Mouse (Mus musculus) E14TG2a.4 (cell line): ENCODE data around the gene Lrp11.

Source experiments
- H3K27me3 ChIP-seq: 2 replicates; pipeline ENCODE4 v1.6.1; 2014; ENCODE audit warnings: low read length, control low read depth; ENCODE audit not compliant: insufficient read depth
- H3K36me3 ChIP-seq: 2 replicates; pipeline ENCODE4 v1.6.1; 2014; ENCODE audit warnings: low read length, control low read depth; ENCODE audit not compliant: insufficient read depth
- H3K4me1 ChIP-seq: replicated peaks from 2 replicates; pipeline ENCODE4 v1.6.1; 2014; ENCODE audit warnings: low read depth, low read length, control low read depth
- H3K4me3 ChIP-seq: replicated peaks from 2 replicates; pipeline ENCODE4 v1.5.1; 2014; ENCODE audit warnings: mild to moderate bottlenecking, low read length
- H3K9me3 ChIP-seq: 2 replicates; pipeline ENCODE4 v1.6.1; 2014; ENCODE audit warnings: low read length, control low read depth
- CTCF ChIP-seq: conservative IDR thresholded peaks from 2 replicates; pipeline ENCODE4 v1.5.1; 2014; ENCODE audit warnings: low read length
- NANOG ChIP-seq: IDR thresholded peaks from 2 replicates; pipeline ENCODE4 v1.6.1; 2014; ENCODE audit warnings: borderline replicate concordance, low read length, mixed read lengths
- POU5F1 ChIP-seq: IDR thresholded peaks from 2 replicates; pipeline ENCODE4 v1.6.1; 2014; ENCODE audit warnings: low read length, borderline replicate concordance

The Lrp11 gene

GRCm38 (mm10) chr10:7664889-7665288 lies 75.3 kb downstream of the Lrp11 start:
- TF ChIP-seq CTCF (no peak), POU5F1 (no peak), NANOG (no peak)
- Histone ChIP-seq H3K4me1 (peaks cover 38% of the 10 kb centered on the region), H3K27me3 (no peaks in the 10 kb centered on the region), H3K9me3 (no peaks in the 10 kb centered on the region), H3K36me3 (peaks cover 10% of the 10 kb centered on the region), H3K4me3 (no peak overlapping the region)

DNA sequence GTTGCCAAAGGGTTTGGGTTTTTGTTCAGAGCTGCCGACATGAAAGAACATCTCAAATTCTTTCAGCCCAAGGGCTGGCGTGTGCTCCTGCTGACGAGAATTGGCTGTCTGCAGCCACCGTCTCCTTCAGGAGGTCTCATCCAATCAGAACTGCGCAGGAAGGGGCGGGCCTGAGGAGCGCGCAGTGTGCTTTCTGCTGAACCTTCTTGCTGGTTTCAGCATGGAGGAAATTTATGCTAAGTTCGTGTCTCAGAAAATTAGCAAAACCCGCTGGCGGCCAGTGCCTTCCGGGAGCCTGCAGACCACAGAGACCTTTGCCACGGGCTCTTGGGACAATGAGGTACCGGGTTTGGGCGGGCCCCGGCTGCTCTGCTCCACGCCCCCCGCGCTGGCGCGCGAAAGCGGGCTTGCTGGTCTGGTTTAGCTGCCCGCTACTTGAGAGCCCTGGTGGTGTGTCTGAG lies 77.8 kb downstream of the Lrp11 start, which contains the start of gene Nup43:
Nup43 (plus strand) TSS at position 162 of the 461 bp plus-strand sequence.
- Histone ChIP-seq H3K27me3 (no peaks in the 10 kb centered on the region), H3K4me3 (peak within 1 kb of the TSS; percentile 98), H3K4me1 (peaks cover 30% of the 10 kb centered on the region), H3K36me3 (peaks cover 34% of the 10 kb centered on the region), H3K9me3 (no peaks in the 10 kb centered on the region)
- TF ChIP-seq CTCF (no peak), POU5F1 (no peak), NANOG (no peak)

GRCm38 (mm10) chr10:7673673-7674072 lies 84.1 kb downstream of the Lrp11 start:
- H3K4me1 ChIP-seq = peaks cover 25% of the 10 kb centered on the region
- H3K4me3 ChIP-seq = no peak overlapping the region
- H3K27me3 ChIP-seq = no peaks in the 10 kb centered on the region
- TF ChIP-seq POU5F1 (no peak), CTCF (peak; percentile 71)
- H3K9me3 ChIP-seq = no peaks in the 10 kb centered on the region
- peaks cover 89% of the 10 kb centered on the region for H3K36me3 ChIP-seq
